Mouse (Mus musculus): ENCODE results near the gene Fat4. TPM values are rescaled to one million over a fixed set of nuclear protein-coding genes. Genes with fewer than 3 reads are reported as not detected.
A peak's percentile ranks its signal among the peaks of the same experiment; 100 is the strongest.

Fat4 gene
- polyA plus RNA-seq, 1 experiment: 1.0 TPM

DNA sequence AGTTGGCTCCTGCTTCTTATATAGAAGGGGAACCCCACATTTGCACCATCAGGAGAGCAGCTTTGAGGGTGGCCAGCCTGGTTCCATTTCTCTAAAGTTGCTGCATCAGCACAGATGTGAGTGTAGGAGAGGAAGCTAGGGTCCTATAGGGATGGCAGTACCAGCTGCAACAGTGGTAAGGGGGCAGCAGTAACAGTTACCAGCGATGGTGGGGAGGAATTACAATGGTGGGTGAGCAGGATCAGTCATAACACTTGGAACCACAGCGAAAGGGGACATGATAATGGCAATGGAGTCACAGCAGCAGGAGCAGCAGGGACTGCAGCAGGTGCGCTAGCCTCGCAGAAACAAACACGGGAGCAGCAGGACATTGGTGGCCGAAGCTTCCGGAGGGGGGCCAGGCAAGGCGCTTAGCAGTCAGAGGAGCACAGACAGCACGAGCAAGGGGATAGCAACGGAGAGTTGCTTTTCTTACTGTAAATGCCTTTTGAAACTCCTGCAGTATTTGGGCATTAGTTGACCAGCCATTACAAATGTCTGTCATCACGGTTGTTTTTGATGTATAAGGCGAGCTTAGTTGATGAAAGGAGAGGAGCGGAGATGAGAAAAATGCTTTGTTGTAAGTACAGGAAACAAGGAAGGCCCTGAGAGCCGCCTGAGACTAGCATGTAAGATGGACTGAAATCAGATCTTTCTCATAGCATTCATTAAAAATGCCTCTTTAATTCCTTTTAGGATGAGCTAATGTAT lies 21.1 kb downstream of the Fat4 start:
- no peak overlapping the region for H3K27ac ChIP-seq (ENCODE audit: control insufficient read depth, insufficient read depth, low read depth, low read length)
- peak overlapping the region; percentile 19 for H3K4me3 ChIP-seq (ENCODE audit: control insufficient read depth, low read depth, low read length)
- H3K27me3 ChIP-seq (ENCODE audit: control insufficient read depth, insufficient read depth, low read length): no peaks in the 10 kb centered on the region
- no peak for TF ChIP-seq POLR2A (IDR thresholded peaks at IDR 0.05; ENCODE audit: control insufficient read depth, low read depth, low read length)
- TF ChIP-seq CTCF (IDR thresholded peaks at IDR 0.05; ENCODE audit: control insufficient read depth, insufficient read depth, insufficient replicate concordance, low read depth, low read length): no peak
- H3K36me3 ChIP-seq (ENCODE audit: control insufficient read depth, insufficient read depth, low read length): no peaks in the 10 kb centered on the region
- H3K4me1 ChIP-seq (ENCODE audit: control insufficient read depth, insufficient read depth, low read length): no peaks in the 10 kb centered on the region

DNA sequence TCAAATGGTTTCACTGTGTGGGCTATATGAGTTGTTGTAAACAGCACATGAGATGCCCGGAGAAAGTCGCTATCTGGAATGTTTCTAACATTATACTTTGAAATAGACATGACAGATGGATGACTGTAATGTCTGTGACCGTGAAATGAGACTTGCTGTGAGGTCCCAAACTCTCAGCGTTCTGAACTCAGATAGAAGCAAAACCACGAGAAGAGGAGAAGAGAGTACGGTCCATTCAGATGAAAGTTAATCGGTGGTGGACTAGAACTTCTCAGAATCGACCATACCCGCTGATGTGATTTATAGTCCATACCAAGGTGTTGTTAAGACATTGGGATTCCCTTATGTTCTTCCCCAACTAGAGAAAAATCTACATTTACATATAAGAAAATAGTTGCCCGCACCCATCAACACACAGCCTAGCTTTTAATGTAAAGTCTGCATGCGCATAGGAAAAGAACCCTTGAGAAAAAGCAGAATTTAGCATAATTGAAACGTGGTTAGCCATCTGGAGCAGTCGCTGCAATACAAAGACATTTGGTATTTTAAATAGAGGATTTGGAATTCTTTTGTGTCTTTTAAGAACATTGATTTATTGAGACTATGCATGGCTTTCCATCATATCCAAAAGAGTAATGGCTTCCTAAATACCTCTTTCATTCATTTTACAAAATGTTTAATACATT lies 21.8 kb downstream of the Fat4 start:
- H3K4me1 ChIP-seq (ENCODE audit: control insufficient read depth, insufficient read depth, low read length): no peaks in the 10 kb centered on the region

DNA sequence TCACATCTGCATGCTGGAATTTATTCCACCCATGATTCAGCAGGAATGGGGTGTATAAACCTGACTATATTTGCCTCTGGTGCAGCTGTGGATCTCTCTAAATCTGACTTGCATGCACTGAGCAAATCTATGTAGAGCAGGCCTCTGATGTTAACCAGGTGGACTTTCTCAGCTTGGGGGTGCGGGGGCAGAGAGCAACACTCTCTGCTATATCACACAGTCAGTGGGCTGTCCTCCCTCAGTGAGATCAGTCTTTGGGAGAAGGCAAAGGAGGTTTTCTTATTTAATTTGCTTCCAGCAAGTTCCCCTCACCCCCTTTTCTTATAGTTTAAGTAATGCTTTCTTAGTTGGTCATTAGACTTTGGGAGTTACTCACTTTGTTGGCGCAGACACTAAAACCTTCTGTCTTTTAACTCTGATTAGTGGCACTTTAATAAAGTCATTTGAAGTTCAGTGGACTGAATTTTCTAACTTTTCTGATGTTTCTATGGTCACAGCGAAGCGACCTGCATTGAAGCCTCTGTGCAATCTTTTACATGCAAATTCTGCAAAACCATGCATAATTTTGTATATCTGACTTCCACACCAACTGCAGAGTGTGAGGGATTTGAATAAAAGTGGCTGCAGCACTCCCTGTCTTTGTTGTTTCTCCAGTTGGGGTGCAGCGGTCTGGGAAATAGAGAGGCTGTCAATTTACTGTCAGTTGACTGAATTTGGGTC lies 26.2 kb downstream of the Fat4 start:
- TF ChIP-seq POLR2A (IDR thresholded peaks at IDR 0.05; ENCODE audit: control insufficient read depth, low read depth, low read length) (no peak), CTCF (IDR thresholded peaks at IDR 0.05; ENCODE audit: control insufficient read depth, insufficient read depth, insufficient replicate concordance, low read depth, low read length) (no peak)
- no peaks in the 10 kb centered on the region for H3K27me3 ChIP-seq (ENCODE audit: control insufficient read depth, insufficient read depth, low read length)
- no peak overlapping the region for H3K27ac ChIP-seq (ENCODE audit: control insufficient read depth, insufficient read depth, low read depth, low read length)
- H3K36me3 ChIP-seq (ENCODE audit: control insufficient read depth, insufficient read depth, low read length): no peaks in the 10 kb centered on the region
- no peaks in the 10 kb centered on the region for H3K4me1 ChIP-seq (ENCODE audit: control insufficient read depth, insufficient read depth, low read length)
- H3K4me3 ChIP-seq (ENCODE audit: control insufficient read depth, low read depth, low read length): no peak overlapping the region

More for the DNA sequence above, 21.8 kb downstream of the Fat4 start:
- Histone ChIP-seq H3K36me3 (ENCODE audit: control insufficient read depth, insufficient read depth, low read length) (no peaks in the 10 kb centered on the region), H3K4me3 (ENCODE audit: control insufficient read depth, low read depth, low read length) (no peak overlapping the region), H3K27ac (ENCODE audit: control insufficient read depth, insufficient read depth, low read depth, low read length) (no peak overlapping the region), H3K27me3 (ENCODE audit: control insufficient read depth, insufficient read depth, low read length) (no peaks in the 10 kb centered on the region)
- TF ChIP-seq POLR2A (IDR thresholded peaks at IDR 0.05; ENCODE audit: control insufficient read depth, low read depth, low read length): no peak
- no peak for TF ChIP-seq CTCF (IDR thresholded peaks at IDR 0.05; ENCODE audit: control insufficient read depth, insufficient read depth, insufficient replicate concordance, low read depth, low read length)

DNA sequence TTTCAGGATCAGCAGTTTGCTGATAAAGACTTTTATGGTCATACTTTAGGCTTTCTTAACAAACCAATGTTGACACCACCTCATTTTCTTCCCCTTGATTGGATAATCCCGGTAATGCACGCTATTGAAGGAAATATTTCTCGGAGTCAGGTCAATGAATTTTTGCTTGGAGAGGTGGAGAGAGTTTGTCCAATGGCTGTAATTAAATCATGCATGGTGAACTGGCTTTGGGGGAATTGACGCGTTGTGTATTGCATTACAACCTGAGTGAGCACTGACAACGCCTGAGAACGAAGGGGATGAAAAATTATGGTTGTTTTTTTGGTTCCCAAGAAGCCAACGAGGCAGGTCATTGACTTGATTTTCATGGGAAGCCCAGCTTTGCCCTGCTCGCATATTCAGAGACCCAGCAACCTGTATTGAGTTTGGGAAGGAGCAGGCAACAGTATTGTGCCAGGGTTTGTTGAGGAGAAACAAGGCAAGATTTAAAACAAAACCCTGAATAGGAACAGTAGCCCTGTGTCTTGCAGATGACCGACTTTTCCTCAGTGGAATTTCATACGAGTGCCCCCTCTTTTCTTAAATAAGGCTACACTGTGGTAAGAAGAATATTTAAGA lies 26.9 kb downstream of the Fat4 start:
- TF ChIP-seq POLR2A (IDR thresholded peaks at IDR 0.05; ENCODE audit: control insufficient read depth, low read depth, low read length) (no peak), CTCF (IDR thresholded peaks at IDR 0.05; ENCODE audit: control insufficient read depth, insufficient read depth, insufficient replicate concordance, low read depth, low read length) (no peak)
- Histone ChIP-seq H3K36me3 (ENCODE audit: control insufficient read depth, insufficient read depth, low read length) (no peaks in the 10 kb centered on the region), H3K27ac (ENCODE audit: control insufficient read depth, insufficient read depth, low read depth, low read length) (no peak overlapping the region), H3K4me1 (ENCODE audit: control insufficient read depth, insufficient read depth, low read length) (no peaks in the 10 kb centered on the region), H3K27me3 (ENCODE audit: control insufficient read depth, insufficient read depth, low read length) (no peaks in the 10 kb centered on the region), H3K4me3 (ENCODE audit: control insufficient read depth, low read depth, low read length) (no peak overlapping the region)

DNA sequence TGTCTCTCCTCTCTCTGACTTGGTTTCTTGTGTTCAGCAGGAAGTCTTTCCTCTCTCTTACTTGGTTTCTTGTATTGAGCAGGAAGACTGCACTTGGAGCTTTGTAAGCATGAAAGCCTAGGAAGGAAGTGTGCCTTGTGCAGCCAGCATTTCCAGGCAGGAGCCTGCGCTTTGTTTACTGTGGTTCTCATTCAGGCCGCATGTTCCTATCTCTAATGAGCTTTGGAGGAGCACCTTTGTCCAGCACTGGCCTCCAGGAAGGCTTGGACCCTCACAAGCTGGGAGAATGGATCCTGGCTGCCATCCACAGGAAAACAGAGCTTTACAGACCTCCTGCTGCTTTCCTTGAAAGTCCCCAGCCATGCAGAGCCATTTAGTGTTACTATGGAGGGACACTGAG lies 32.2 kb downstream of the Fat4 start:
- no peak for TF ChIP-seq POLR2A (IDR thresholded peaks at IDR 0.05; ENCODE audit: control insufficient read depth, low read depth, low read length)
- TF ChIP-seq CTCF (IDR thresholded peaks at IDR 0.05; ENCODE audit: control insufficient read depth, insufficient read depth, insufficient replicate concordance, low read depth, low read length): no peak
- no peaks in the 10 kb centered on the region for H3K27me3 ChIP-seq (ENCODE audit: control insufficient read depth, insufficient read depth, low read length)
- H3K27ac ChIP-seq (ENCODE audit: control insufficient read depth, insufficient read depth, low read depth, low read length): no peak overlapping the region
- no peak overlapping the region for H3K4me3 ChIP-seq (ENCODE audit: control insufficient read depth, low read depth, low read length)
- H3K36me3 ChIP-seq (ENCODE audit: control insufficient read depth, insufficient read depth, low read length): no peaks in the 10 kb centered on the region
- no peaks in the 10 kb centered on the region for H3K4me1 ChIP-seq (ENCODE audit: control insufficient read depth, insufficient read depth, low read length)

DNA sequence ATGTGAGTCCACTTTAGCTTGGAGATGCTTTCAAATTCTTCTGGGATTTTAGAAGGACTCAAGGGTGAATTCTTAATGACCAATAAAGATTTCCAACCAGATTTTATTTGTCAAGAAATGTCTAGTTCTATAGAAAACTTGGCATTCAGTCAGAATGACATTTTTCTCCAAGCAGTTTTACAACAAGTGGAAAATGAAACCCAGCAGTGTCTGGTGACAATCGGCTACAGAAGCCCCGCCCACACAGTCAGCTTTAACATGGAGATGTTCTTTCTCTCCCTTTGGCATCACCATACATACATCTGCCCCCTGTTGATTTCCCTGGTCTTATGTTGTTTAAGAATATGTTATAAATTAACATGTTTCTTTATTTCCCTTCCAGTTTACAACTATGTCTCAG lies 34.3 kb downstream of the Fat4 start:
- TF ChIP-seq POLR2A (IDR thresholded peaks at IDR 0.05; ENCODE audit: control insufficient read depth, low read depth, low read length) (no peak), CTCF (IDR thresholded peaks at IDR 0.05; ENCODE audit: control insufficient read depth, insufficient read depth, insufficient replicate concordance, low read depth, low read length) (no peak)
- no peak overlapping the region for H3K27ac ChIP-seq (ENCODE audit: control insufficient read depth, insufficient read depth, low read depth, low read length)
- H3K27me3 ChIP-seq (ENCODE audit: control insufficient read depth, insufficient read depth, low read length): no peaks in the 10 kb centered on the region
- no peaks in the 10 kb centered on the region for H3K4me1 ChIP-seq (ENCODE audit: control insufficient read depth, insufficient read depth, low read length)
- H3K36me3 ChIP-seq (ENCODE audit: control insufficient read depth, insufficient read depth, low read length): no peaks in the 10 kb centered on the region
- H3K4me3 ChIP-seq (ENCODE audit: control insufficient read depth, low read depth, low read length): no peak overlapping the region

DNA sequence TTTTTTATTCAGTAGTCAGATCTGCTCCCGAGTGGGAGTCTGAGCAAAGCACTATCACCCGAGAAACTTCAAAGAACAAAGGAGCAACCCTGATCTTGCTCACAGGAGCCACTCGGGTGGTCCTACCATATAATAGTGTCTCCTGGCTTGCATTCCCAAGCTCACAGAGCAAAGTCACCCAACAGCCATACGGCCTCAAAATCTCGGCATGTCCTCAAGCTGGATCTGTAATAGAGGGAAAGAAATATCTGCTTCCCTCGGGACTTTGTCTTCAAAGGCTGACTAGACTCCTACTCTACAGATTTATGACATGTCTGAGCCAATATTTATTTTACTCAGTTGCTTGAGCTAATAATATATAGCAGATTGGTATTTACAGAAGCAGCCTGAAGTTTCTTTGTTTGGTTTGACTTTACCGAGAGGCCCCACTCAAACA lies 36.5 kb downstream of the Fat4 start:
- no peaks in the 10 kb centered on the region for H3K27me3 ChIP-seq (ENCODE audit: control insufficient read depth, insufficient read depth, low read length)
- no peak overlapping the region for H3K4me3 ChIP-seq (ENCODE audit: control insufficient read depth, low read depth, low read length)
- no peak overlapping the region for H3K27ac ChIP-seq (ENCODE audit: control insufficient read depth, insufficient read depth, low read depth, low read length)
- TF ChIP-seq POLR2A (IDR thresholded peaks at IDR 0.05; ENCODE audit: control insufficient read depth, low read depth, low read length) (no peak), CTCF (IDR thresholded peaks at IDR 0.05; ENCODE audit: control insufficient read depth, insufficient read depth, insufficient replicate concordance, low read depth, low read length) (no peak)
- H3K36me3 ChIP-seq (ENCODE audit: control insufficient read depth, insufficient read depth, low read length): no peaks in the 10 kb centered on the region
- no peaks in the 10 kb centered on the region for H3K4me1 ChIP-seq (ENCODE audit: control insufficient read depth, insufficient read depth, low read length)
